Mouse (Mus musculus) forebrain, embryonic 13.5 days (tissue): ENCODE data around the gene Inafm2. TPM values are rescaled to one million over a fixed set of nuclear protein-coding genes. Genes with fewer than 3 reads are reported as not detected.

Source experiments
- ATAC-seq: fragments of 200-750 bp; cut with Nextera tagmentation; 2 replicates; pipeline ENCODE4 v1.8.0; 2017
- H3K27ac ChIP-seq: fragments of 300-500 bp; sonication (generic); 2 replicates; pipeline ENCODE4 v1.5.1; 2015; ENCODE audit warnings: inconsistent platforms, mild to moderate bottlenecking, moderate library complexity
- H3K27me3 ChIP-seq: fragments of 300-500 bp; sonication (generic); 2 replicates; pipeline ENCODE4 v1.6.1; 2015; ENCODE audit warnings: mild to moderate bottlenecking, inconsistent platforms
- H3K36me3 ChIP-seq: fragments of 300-500 bp; sonication (generic); 2 replicates; pipeline ENCODE4 v1.6.1; 2015; ENCODE audit warnings: mild to moderate bottlenecking, inconsistent platforms; ENCODE audit not compliant: poor library complexity, severe bottlenecking
- H3K4me1 ChIP-seq: fragments of 300-500 bp; sonication (generic); 2 replicates; pipeline ENCODE4 v1.6.1; 2015; ENCODE audit warnings: inconsistent platforms
- H3K4me2 ChIP-seq: fragments of 300-500 bp; sonication (generic); 2 replicates; pipeline ENCODE4 v1.6.1; 2015; ENCODE audit warnings: inconsistent platforms, mild to moderate bottlenecking, moderate library complexity
- H3K4me3 ChIP-seq: fragments of 300-500 bp; sonication (generic); 2 replicates; pipeline ENCODE4 v1.5.1; 2015; ENCODE audit warnings: mild to moderate bottlenecking, inconsistent platforms
- H3K9ac ChIP-seq: fragments of 300-500 bp; sonication (generic); 2 replicates; pipeline ENCODE4 v1.6.1; 2015; ENCODE audit warnings: mild to moderate bottlenecking, inconsistent platforms
- H3K9me3 ChIP-seq: fragments of 300-500 bp; sonication (generic); replicated peaks from 2 replicates; pipeline ENCODE4 v1.6.1; 2016; ENCODE audit warnings: inconsistent platforms
- WGBS: fragments of 180-500 bp; shearing (Covaris S2); methylation state at CpG from one replicate; pipeline ENCODE4 v1.1.7; 2015; 5-methylcytosine and 5-hydroxymethylcytosine counted together
- polyA plus RNA-seq: library from polyadenylated mRNA; unstranded; fragments of >200 nt; fragmentation: Nextera tagmentation; extraction: Ambion mirVana; gene quantifications from 2 replicates; pipeline ENCODE4 v1.2.1, GENCODE M21; 2015

Gene Inafm2
- polyA plus RNA-seq, 1 experiment from 2014 or later = 27.0 TPM

GRCm38 (mm10) chr2:118706436-118706835, 39.1 kb upstream of the Inafm2 start:
- Histone ChIP-seq H3K4me1 (peaks cover 42% of the 10 kb centered on the region), H3K27ac (no peak overlapping the region), H3K9ac (no peak overlapping the region), H3K27me3 (peaks cover 99% of the 10 kb centered on the region), H3K4me3 (no peak overlapping the region), H3K36me3 (no peaks in the 10 kb centered on the region), H3K9me3 (no peaks in the 10 kb centered on the region), H3K4me2 (no peak overlapping the region)
- no peak for ATAC-seq
- 8% methylated on average over 6 of the region's 6 CpGs for WGBS

GRCm38 (mm10) chr2:118708472-118708871, 37.1 kb upstream of the Inafm2 start:
- H3K4me2 ChIP-seq = no peak overlapping the region
- H3K4me1 ChIP-seq = peaks cover 32% of the 10 kb centered on the region
- H3K9ac ChIP-seq = no peak overlapping the region
- H3K9me3 ChIP-seq = no peaks in the 10 kb centered on the region
- H3K36me3 ChIP-seq = no peaks in the 10 kb centered on the region
- H3K4me3 ChIP-seq = no peak overlapping the region
- no peak for ATAC-seq
- WGBS = 73% methylated on average over 4 of the region's 4 CpGs
- H3K27me3 ChIP-seq = peaks cover 98% of the 10 kb centered on the region
- no peak overlapping the region for H3K27ac ChIP-seq

DNA sequence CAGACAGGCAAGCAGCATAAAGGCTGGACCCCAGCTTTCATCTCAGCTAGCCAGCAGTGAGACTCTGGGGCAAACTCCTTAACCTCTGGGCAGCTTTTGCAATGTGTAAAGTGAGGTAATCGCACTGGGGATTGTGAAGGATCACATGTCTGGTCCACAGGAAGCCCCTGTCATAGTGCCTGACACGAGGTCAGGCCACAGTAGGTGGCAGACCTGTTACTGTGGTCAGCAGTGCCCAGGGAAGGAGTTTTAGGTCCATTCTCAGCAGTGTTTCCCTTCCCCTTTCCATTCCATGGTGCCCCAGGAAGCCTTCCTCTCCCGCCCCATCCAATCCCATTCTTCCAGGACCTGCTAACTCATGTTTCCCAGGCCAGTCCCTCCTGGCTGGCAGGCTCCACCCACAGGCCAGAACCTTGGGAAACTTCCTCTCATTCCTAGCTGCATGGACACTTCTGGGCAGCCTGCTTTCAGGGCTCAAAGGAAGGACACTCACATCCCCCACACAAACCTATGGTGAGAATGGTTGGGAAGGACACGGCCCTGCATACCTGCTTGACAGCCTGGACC, 35.8 kb upstream of the Inafm2 start:
- no peak overlapping the region for H3K4me2 ChIP-seq
- peaks cover 85% of the 10 kb centered on the region for H3K27me3 ChIP-seq
- no peaks in the 10 kb centered on the region for H3K9me3 ChIP-seq
- no peak for ATAC-seq
- peaks cover 28% of the 10 kb centered on the region for H3K4me1 ChIP-seq
- no peak overlapping the region for H3K27ac ChIP-seq
- WGBS = 43% methylated on average over 4 of the region's 4 CpGs
- no peak overlapping the region for H3K9ac ChIP-seq
- no peaks in the 10 kb centered on the region for H3K36me3 ChIP-seq
- H3K4me3 ChIP-seq = no peak overlapping the region

DNA sequence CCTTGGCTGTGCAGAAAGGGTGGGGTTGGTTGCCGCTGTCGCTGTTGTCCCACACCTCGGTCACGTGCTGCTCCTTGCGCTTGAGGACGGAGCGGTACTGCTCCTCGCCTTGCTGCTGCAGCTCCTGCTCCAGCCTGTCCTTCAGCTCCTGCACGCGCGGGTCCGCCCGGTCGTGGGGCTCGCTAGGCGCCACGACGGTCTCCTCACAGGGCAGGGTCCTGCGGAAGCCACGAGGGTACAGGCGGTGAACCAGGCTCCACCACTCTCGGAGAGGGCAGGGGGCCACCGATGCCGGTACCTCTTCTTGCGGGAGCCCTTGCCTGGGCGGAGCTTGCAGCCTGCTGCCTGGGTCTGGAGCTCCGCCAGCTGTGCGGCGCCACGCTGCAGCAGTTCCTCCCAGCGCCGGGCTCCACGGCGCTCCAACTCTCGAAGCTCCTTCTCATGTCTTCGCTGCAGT, 34.5 kb upstream of the Inafm2 start:
- peaks cover 72% of the 10 kb centered on the region for H3K27me3 ChIP-seq
- H3K4me3 ChIP-seq = peak overlapping the region; percentile 41
- peaks cover 32% of the 10 kb centered on the region for H3K4me1 ChIP-seq
- peak overlapping the region; percentile 78 for H3K4me2 ChIP-seq
- peak; percentile 73 for ATAC-seq
- H3K9ac ChIP-seq = peak overlapping the region; percentile 63
- under 1% methylated on average over 36 of the region's 36 CpGs for WGBS
- H3K36me3 ChIP-seq = no peaks in the 10 kb centered on the region
- no peak overlapping the region for H3K27ac ChIP-seq
- no peaks in the 10 kb centered on the region for H3K9me3 ChIP-seq

- H3K36me3 ChIP-seq = no peaks in the 10 kb centered on the region
- no peak overlapping the region for H3K27ac ChIP-seq
- no peak for ATAC-seq
- WGBS = 94% methylated on average over 6 of the region's 6 CpGs
- H3K4me3 ChIP-seq = no peak overlapping the region
- H3K9ac ChIP-seq = no peak overlapping the region
- H3K27me3 ChIP-seq = peaks cover 47% of the 10 kb centered on the region
- no peak overlapping the region for H3K4me2 ChIP-seq
- H3K4me1 ChIP-seq = peaks cover 26% of the 10 kb centered on the region
- no peaks in the 10 kb centered on the region for H3K9me3 ChIP-seq
These were observed 31.9 kb upstream of the Inafm2 start for GRCm38 (mm10) chr2:118713631-118714030.

- no peaks in the 10 kb centered on the region for H3K9me3 ChIP-seq
- WGBS = 26% methylated on average over 4 of the region's 4 CpGs
- ATAC-seq = peak; percentile 70
- H3K27ac ChIP-seq = no peak overlapping the region
- H3K27me3 ChIP-seq = peaks cover 45% of the 10 kb centered on the region
- H3K4me3 ChIP-seq = no peak overlapping the region
- peaks cover 26% of the 10 kb centered on the region for H3K4me1 ChIP-seq
- H3K4me2 ChIP-seq = peak overlapping the region; percentile 16; the same call in 1 of the 2 replicates
- H3K36me3 ChIP-seq = no peaks in the 10 kb centered on the region
- no peak overlapping the region for H3K9ac ChIP-seq
These were observed 31.3 kb upstream of the Inafm2 start for GRCm38 (mm10) chr2:118714230-118714629.

DNA sequence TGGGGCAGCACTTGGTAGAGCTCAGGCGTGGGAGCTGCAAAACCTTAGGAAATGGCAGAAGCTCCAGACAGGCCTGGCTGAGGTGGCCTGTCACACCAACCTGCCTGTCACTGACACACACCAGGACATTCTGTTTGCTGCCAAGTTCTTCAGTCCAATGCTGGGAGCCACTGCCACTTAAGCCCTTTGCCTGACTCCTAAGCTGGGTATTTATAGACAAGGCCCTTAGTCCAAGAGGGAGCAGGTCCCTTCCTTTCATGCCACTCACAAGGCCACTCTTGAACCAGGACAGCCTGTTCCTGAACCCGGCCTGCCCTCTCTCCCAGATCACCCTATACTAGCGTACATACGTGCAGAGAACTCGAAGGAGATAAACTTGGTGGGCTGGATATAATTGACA, 28.9 kb upstream of the Inafm2 start:
- Histone ChIP-seq H3K4me2 (no peak overlapping the region), H3K4me1 (peaks cover 12% of the 10 kb centered on the region), H3K27me3 (peaks cover 21% of the 10 kb centered on the region), H3K36me3 (no peaks in the 10 kb centered on the region), H3K9ac (no peak overlapping the region), H3K9me3 (no peaks in the 10 kb centered on the region), H3K4me3 (no peak overlapping the region), H3K27ac (no peak overlapping the region)
- WGBS = 84% methylated on average over 5 of the region's 5 CpGs
- ATAC-seq = no peak

- Histone ChIP-seq H3K4me1 (no peaks in the 10 kb centered on the region), H3K36me3 (no peaks in the 10 kb centered on the region), H3K27ac (no peak overlapping the region), H3K4me2 (no peak overlapping the region), H3K4me3 (no peak overlapping the region), H3K27me3 (peaks cover 24% of the 10 kb centered on the region), H3K9me3 (no peaks in the 10 kb centered on the region), H3K9ac (no peak overlapping the region)
- WGBS = 85% methylated on average over 15 of the region's 15 CpGs
- ATAC-seq = no peak
These were observed 21.7 kb upstream of the Inafm2 start for GRCm38 (mm10) chr2:118723693-118724486.

- 88% methylated on average over 4 of the region's 4 CpGs for WGBS
These were observed 20.0 kb upstream of the Inafm2 start for GRCm38 (mm10) chr2:118725511-118725910.

GRCm38 (mm10) chr2:118726873-118727272, 18.7 kb upstream of the Inafm2 start:
- Histone ChIP-seq H3K36me3 (no peaks in the 10 kb centered on the region), H3K9ac (no peak overlapping the region), H3K9me3 (no peaks in the 10 kb centered on the region), H3K27me3 (peaks cover 38% of the 10 kb centered on the region), H3K4me3 (no peak overlapping the region), H3K4me2 (no peak overlapping the region), H3K4me1 (peaks cover 11% of the 10 kb centered on the region; the same call in 1 of the 2 replicates), H3K27ac (no peak overlapping the region)
- no peak for ATAC-seq
- WGBS = 80% methylated on average over 2 of the region's 2 CpGs

More at GRCm38 (mm10) chr2:118725511-118725910, 20.0 kb upstream of the Inafm2 start:
- Histone ChIP-seq H3K9ac (no peak overlapping the region), H3K4me1 (peaks cover 9% of the 10 kb centered on the region; the same call in 1 of the 2 replicates), H3K4me2 (no peak overlapping the region), H3K9me3 (no peaks in the 10 kb centered on the region), H3K27ac (no peak overlapping the region), H3K4me3 (no peak overlapping the region), H3K27me3 (peaks cover 34% of the 10 kb centered on the region), H3K36me3 (no peaks in the 10 kb centered on the region)
- ATAC-seq = no peak

GRCm38 (mm10) chr2:118727911-118728310, 17.6 kb upstream of the Inafm2 start:
- Histone ChIP-seq H3K9ac (no peak overlapping the region), H3K9me3 (no peaks in the 10 kb centered on the region), H3K36me3 (no peaks in the 10 kb centered on the region), H3K27me3 (peaks cover 38% of the 10 kb centered on the region), H3K4me1 (peaks cover 11% of the 10 kb centered on the region; the same call in 1 of the 2 replicates), H3K4me3 (no peak overlapping the region), H3K4me2 (no peak overlapping the region), H3K27ac (no peak overlapping the region)
- ATAC-seq = no peak
- 28% methylated on average over 9 of the region's 9 CpGs for WGBS

DNA sequence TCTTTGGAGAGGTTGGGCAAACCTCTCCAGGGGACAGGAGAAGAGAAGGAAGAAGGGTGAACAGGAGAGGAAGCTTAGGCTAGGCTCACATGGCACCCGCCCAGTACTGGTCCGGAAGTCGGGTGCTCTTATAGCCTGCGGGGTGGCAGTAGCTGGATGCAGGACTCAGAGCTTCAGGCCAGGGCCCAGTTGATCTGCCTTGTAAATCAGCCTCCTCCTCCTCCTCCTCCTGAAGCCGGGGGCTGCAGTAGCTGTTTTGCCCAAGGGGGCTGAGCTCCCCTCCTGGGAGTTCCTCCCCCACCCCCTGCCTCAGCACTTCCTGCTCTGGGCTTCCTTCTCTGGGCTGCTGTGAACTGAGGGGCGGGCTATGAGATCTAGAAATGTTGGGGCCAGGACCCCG, 17.2 kb upstream of the Inafm2 start, which contains the start of gene Plcb2:
Gene Plcb2, minus strand, starts transcription at position 102 of the 400 bp plus-strand sequence.
- Histone ChIP-seq H3K36me3 (no peaks in the 10 kb centered on the region), H3K4me3 (no peak within 1 kb of the TSS), H3K9me3 (no peaks in the 10 kb centered on the region), H3K27me3 (peaks cover 38% of the 10 kb centered on the region), H3K9ac (no peak within 1 kb of the TSS), H3K4me1 (peaks cover 11% of the 10 kb centered on the region; the same call in 1 of the 2 replicates), H3K4me2 (no peak within 1 kb of the TSS), H3K27ac (no peak within 1 kb of the TSS)
- no peak for ATAC-seq
- 29% methylated on average over 7 of the region's 7 CpGs for WGBS
